Mouse (Mus musculus): ENCODE measurements around the gene Lypla2.
A peak's percentile ranks its signal among the peaks of the same experiment; 100 is the strongest.

The Lypla2 gene

GRCm38 (mm10) chr4:135920304-135921241 is 51.9 kb downstream of the Lypla2 start, which contains the start of gene Fuca1:
Gene Fuca1, plus strand, starts transcription at chr4:135920735.
- peak; percentile 88 for DNase-seq (ENCODE audit: low read depth)

- DNase-seq (ENCODE audit: low read depth) = no peak
Observed at GRCm38 (mm10) chr4:135919280-135919639, 53.2 kb downstream of the Lypla2 start.

- no peak for DNase-seq (ENCODE audit: low read depth)
Observed at GRCm38 (mm10) chr4:135918635-135919279, 53.7 kb downstream of the Lypla2 start.
